Mouse (Mus musculus): ENCODE measurements at regions not wholly inside any gene's neighbourhood (a gene's known extent, or its start where the extent isn't known, plus 50 kb on each side); places are given as distances from the start of the nearest gene placed in this dataset.

GRCm38 (mm10) chr10:83884553-83884952 is 161.9 kb downstream of the 1500009L16Rik start:
- TF ChIP-seq CTCF (IDR thresholded peaks at IDR 0.05; ENCODE audit: borderline replicate concordance, extremely low read depth, insufficient read depth, insufficient read length) (no peak), POLR2A (IDR thresholded peaks at IDR 0.05; ENCODE audit: borderline replicate concordance, extremely low read depth, insufficient read depth, insufficient read length, poor library complexity, severe bottlenecking) (no peak)

Data from brain, embryonic 14.5 days (tissue).